Mouse (Mus musculus): ENCODE data around the gene Nedd8.
A peak's percentile ranks its signal among the peaks of the same experiment; 100 is the strongest.

Nedd8 gene

GRCm38 (mm10) chr14:55671833-55672740, at the start of gene Nedd8, which contains the start of gene Gmpr2:
Nedd8 (minus strand) TSS chr14:55672124.
Gmpr2 (plus strand) TSS chr14:55671941.
- peak; percentile 95 to 96 for DNase-seq

- DNase-seq, result no peak
These were observed 49.2 kb upstream of the Nedd8 start for GRCm38 (mm10) chr14:55721076-55721475.

GRCm38 (mm10) chr14:55720666-55721065, 48.7 kb upstream of the Nedd8 start:
- DNase-seq, result no peak

GRCm38 (mm10) chr14:55719737-55720136, 47.8 kb upstream of the Nedd8 start:
- DNase-seq, result no peak

- DNase-seq, result no peak
These were observed 45.0 kb upstream of the Nedd8 start for GRCm38 (mm10) chr14:55716884-55717283.

- DNase-seq, result no peak
These were observed 44.3 kb upstream of the Nedd8 start for GRCm38 (mm10) chr14:55716271-55716670.

GRCm38 (mm10) chr14:55714893-55715292, 43.0 kb upstream of the Nedd8 start:
- DNase-seq, result peak; percentile 68 to 80

GRCm38 (mm10) chr14:55713729-55714122, 41.8 kb upstream of the Nedd8 start, which contains the start of gene Tgm1:
Tgm1 (minus strand) TSS chr14:55713926.
- peak in 1 of 2 experiments; percentile 33 for DNase-seq

- DNase-seq, result peak; percentile 82 to 88
These were observed 41.2 kb upstream of the Nedd8 start for GRCm38 (mm10) chr14:55713007-55713728.

- no peak for DNase-seq
These were observed 39.9 kb upstream of the Nedd8 start for GRCm38 (mm10) chr14:55711786-55712185.

- no peak for DNase-seq
These were observed 37.6 kb upstream of the Nedd8 start for GRCm38 (mm10) chr14:55709509-55709908.

GRCm38 (mm10) chr14:55707397-55707796, 35.5 kb upstream of the Nedd8 start:
- no peak for DNase-seq

- DNase-seq, result peak; percentile 43 to 58
These were observed 34.2 kb upstream of the Nedd8 start for GRCm38 (mm10) chr14:55706051-55706600.

GRCm38 (mm10) chr14:55702761-55703160, 30.8 kb upstream of the Nedd8 start:
- DNase-seq, result no peak

GRCm38 (mm10) chr14:55701131-55701530, 29.2 kb upstream of the Nedd8 start:
- DNase-seq, result no peak

- no peak for DNase-seq
These were observed 25.3 kb upstream of the Nedd8 start for GRCm38 (mm10) chr14:55697226-55697625.

GRCm38 (mm10) chr14:55689433-55689832, 17.5 kb upstream of the Nedd8 start:
- no peak for DNase-seq

- no peak for DNase-seq
These were observed 10.2 kb upstream of the Nedd8 start for GRCm38 (mm10) chr14:55682118-55682493.

GRCm38 (mm10) chr14:55681160-55682117, 9.5 kb upstream of the Nedd8 start, which contains the start of gene Tinf2:
Tinf2 (minus strand) TSS chr14:55681820.
- DNase-seq, result peak; percentile 93 to 94

- DNase-seq, result no peak
These were observed 5.7 kb upstream of the Nedd8 start for GRCm38 (mm10) chr14:55677615-55678014.

GRCm38 (mm10) chr14:55672741-55673060, 777 bp upstream of the Nedd8 start:
- no peak for DNase-seq

- no peak for DNase-seq
These were observed 465 bp downstream of the Nedd8 start for GRCm38 (mm10) chr14:55671486-55671832.

All from lung, adult 18-20 months (tissue).